Mouse (Mus musculus): ENCODE results near the gene Dirc2. TPM values are rescaled to one million over a fixed set of nuclear protein-coding genes. Genes with fewer than 3 reads are reported as not detected.
A peak's percentile ranks its signal among the peaks of the same experiment; 100 is the strongest.

The Dirc2 gene
- 10 to 100 TPM; 29.2 to 35.4 TPM for total RNA-seq (2021)
- long read RNA-seq, experiment 1, full-length matches to known transcripts = 67 of 70 reads
- long read RNA-seq, experiment 1, partial matches to known transcripts = 1 of 70 reads
- long read RNA-seq, experiment 1, other reads (novel, unspliced or antisense) = 2 of 70 reads
- long read RNA-seq, experiment 2, full-length matches to known transcripts = 65 of 73 reads
- long read RNA-seq, experiment 2, partial matches to known transcripts = 3 of 73 reads
- long read RNA-seq, experiment 2, other reads (novel, unspliced or antisense) = 5 of 73 reads

- peak; percentile 76 for DNase-seq
These were observed at the start of gene Dirc2 for GRCm38 (mm10) chr16:35768785-35769642. TSS of gene Dirc2 (minus strand) at chr16:35769356.

GRCm38 (mm10) chr16:35817255-35818089 is 48.3 kb upstream of the Dirc2 start:
- peak; percentile 76 for DNase-seq

DNA sequence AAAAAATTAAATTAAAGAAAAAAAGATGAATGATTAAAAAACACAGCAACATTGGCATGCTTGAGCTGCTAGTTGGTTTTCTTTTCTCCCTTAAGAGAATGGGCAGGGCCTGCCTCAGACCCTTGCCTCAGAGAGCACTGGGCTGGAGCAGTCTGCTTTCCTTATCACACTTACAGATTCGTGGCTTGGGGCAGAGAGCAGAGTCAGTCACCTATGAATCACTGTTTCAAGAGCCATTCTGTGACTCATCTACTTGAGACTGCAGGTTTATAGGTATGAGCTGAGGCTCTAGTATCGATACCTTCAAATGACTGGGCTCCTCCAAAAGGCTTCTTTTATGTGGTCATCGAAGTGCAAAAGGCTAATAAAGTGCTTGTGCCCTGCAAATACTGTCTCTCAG is 44.0 kb upstream of the Dirc2 start:
- DNase-seq = no peak

DNA sequence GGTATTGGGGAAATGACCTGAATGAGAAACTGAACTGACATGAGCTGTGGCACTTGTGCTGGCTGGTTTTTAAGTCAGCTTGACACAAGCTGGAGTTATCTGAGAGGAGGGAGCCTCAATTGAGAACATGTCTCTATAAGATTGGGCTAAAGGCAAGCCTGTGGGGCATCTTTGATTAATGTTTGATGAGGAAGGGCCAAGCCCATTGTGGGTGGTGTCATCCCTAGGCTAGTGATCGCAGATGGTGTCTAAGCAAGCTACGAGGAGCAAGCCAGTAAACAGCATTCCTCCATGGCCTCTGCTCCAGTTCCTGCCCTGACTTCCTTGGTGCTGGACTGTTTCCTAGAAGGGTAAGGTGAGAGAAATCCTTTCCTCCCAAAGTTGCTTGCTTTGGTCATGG is 39.7 kb upstream of the Dirc2 start:
- no peak for DNase-seq

DNA sequence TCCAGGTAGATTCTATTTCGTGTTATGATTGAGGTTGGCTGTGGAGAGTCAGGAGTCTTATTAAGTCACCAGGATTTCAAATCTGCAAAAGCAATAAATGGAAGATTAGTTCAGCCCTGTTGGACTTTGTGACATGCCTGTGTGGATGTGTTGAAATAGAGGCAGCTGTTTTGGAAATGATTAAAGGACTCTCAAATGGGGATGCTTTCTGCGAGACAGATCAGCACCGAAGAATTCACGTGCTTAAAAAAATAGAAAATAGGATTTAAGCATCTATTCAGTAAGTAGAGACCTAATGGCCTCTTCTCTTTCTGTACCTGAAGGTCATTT is 38.5 kb upstream of the Dirc2 start:
- no peak for DNase-seq

GRCm38 (mm10) chr16:35806973-35807662 is 38.0 kb upstream of the Dirc2 start:
- DNase-seq = no peak

DNA sequence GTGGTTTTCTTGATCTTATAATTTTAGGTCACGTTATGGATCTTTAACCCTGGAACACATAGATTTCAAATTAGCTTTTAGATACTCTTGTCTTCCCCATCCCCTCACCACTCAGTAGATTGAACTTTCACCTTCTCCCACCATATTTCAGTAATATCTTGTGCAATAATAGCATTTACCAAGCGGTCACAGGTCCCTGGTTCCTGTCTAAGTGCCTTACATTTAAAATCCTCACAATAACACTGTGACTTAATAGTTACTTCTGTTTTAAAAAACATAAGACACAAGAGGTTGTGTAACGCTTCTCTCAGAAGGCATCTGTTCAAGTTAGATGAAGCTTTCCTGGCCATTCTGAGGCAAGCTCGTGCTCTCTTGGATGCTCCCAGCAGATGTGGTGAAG is 34.6 kb upstream of the Dirc2 start:
- DNase-seq = no peak

DNA sequence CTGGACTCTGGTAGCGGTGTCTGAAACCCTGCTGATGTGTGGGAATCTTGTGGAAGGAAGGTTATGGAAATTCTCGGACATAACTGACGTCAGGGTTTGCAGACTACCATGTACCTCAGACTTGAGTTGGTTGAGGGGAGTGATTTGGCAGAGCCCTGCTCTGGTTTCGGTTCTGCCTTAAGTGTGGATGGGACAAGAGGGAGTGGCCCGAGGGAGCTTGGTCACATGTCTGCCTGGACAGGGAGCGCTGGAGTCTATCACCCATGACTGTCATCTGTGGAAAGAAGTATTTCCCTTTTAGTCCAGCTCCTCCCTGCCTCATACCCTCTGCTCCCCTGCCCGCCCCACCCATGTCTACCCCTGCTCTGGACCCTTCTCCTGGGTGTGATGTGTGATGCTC is 33.0 kb upstream of the Dirc2 start:
- DNase-seq = no peak

DNA sequence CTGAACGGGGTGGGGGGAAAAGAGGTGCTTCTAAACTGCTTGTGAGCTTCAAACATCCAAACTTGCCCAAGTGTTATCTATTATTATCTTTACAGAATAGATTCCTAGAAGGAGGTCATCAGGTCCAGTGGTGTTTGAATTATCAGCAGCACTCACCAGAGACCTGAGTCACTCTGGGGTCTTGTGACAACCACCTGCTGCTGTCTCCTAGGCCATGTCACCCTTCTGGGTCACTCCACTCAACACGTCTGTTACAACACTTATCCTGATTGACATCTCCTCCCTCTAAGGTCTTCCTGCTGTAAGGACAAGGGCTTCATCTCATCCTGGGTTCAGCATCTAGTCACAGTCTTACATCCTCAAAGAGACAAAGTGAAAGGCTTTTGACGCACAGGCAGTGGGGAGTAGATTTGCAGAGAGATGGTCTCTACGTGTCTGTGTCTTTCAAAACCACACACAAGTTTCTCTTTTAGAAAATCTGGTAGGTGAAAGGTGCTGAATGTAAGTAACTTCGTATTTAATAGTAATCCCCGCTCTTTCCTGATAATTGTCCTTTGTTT is 22.9 kb upstream of the Dirc2 start:
- DNase-seq = no peak

DNA sequence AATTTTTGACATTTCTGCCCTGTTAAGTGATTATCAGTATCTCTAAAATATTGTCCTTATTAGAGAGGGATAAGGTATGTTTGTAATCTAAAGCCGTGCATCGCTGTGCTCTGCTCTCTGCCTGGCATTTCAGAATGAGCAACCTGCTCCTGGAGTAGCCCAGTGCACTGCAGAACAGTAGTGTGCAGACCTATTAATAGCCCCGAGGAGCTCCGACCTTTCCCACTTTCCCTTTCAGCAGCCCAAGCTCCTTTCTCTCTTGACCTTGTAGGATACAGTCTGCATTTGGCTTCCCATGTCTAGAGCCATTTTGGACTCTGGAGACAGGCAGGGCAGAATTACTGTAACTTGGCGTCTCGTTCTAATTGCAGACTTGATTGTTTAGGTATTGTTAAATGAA is 19.2 kb upstream of the Dirc2 start:
- no peak for DNase-seq

DNA sequence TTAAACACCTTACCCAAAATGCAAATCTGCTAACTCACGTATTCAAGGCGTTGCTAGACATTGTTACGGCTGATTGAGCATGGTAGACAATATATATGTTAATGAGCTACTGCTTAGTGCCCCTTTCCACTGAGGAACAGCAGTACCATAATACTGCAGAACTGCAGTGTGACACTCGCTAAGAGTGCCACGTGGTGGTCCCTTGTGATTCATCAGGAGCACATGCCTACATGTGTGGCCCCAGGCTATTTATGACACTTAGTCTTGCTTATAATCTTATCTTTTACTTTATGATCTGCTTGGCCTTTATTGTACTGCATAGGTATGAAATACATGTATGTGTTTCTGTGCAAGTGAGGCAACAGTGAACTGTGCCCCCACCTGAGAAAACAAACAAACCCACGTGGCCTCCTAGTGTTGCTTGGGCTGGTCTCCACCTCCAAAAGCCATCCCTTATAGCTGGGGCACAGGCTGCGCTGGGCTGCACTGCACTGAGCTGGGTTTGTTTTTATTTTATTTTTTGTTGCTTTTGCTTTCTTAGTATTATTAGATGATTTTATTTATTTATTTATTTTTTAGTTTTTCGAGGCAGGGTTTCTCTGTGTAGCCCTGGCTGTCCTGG is 18.5 kb upstream of the Dirc2 start:
- DNase-seq = no peak

DNA sequence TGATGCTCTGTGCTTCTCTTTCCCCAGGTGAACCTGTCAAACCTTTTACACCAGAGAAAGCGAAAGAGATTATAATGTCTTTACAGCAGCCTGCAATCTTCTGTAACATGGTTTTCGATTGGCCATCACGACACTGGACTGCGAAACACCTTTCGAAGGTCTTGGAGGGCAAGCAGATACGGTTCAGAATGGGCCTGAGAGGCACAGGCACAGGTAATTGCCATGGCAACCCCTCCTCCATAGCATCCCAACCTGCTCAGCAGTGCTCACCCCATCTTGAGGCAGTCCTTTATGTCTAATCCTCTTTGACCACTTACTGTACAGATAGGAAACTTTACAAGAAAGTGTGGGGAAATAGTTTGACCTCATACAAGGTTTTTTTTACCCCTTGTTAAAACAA is 18.0 kb upstream of the Dirc2 start:
- DNase-seq = no peak

GRCm38 (mm10) chr16:35784134-35784725 is 15.1 kb upstream of the Dirc2 start:
- DNase-seq = no peak

- DNase-seq = no peak
These were observed 14.0 kb upstream of the Dirc2 start for GRCm38 (mm10) chr16:35783207-35783573.

- no peak for DNase-seq
These were observed 13.5 kb upstream of the Dirc2 start for GRCm38 (mm10) chr16:35782451-35783206.

DNA sequence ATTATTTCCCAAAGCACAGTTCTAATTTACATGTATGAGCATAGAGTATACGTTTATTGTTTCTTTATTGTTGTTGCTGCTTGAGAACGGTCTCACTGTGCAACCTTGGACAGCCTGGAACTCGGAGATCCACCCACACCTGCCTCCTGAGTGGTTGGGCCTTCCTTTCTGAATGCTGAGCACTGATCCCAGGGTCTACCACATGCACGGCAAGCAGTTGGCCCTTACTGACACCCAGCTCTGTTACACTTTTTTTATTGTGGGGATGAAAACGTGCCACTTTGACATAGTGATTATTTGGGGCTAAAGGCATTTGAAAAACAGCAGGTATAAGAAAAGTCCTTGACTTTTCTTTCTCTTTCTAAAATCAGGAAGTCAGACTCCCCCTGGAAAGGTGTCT is 12.5 kb upstream of the Dirc2 start:
- no peak for DNase-seq

GRCm38 (mm10) chr16:35781096-35781495 is 11.9 kb upstream of the Dirc2 start:
- no peak for DNase-seq

DNA sequence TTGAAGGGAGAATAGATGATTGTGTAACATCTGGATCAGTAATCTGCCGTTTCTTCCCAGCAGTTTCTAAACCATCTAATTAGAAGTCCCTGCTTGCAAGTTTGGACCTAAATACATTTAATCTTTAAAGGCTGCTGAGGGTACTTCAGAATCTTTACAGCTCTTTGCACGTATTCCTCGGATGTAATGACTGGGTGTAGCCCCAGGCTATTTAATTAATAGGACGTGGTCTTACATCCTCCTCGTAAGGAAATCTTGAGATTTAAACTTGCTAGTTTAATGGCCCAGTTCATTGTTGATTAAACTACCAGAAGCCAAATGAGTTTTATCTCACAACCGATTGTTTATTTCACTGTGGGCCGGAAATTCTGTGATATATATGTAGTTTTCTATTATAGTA is 10.5 kb upstream of the Dirc2 start:
- no peak for DNase-seq

DNA sequence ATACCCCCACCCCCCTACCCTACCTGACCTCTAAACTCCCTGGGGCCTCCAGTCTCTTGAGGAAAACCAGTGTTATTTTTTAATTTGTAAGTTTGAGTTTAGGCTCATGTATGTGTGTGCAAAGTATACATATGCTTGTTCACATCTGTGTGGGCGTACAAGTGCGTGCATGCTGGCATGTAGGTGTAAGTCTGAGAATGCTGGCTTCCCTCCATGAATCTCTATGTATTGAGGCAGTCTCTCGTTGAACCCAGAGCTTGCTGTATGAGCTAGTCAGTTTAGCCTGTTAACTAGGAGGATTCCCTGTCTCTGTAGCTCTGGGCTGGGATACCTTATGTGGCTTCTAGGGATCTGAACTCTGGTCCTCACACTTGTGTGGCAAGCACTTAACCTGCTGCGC is 8.6 kb upstream of the Dirc2 start:
- no peak for DNase-seq

DNA sequence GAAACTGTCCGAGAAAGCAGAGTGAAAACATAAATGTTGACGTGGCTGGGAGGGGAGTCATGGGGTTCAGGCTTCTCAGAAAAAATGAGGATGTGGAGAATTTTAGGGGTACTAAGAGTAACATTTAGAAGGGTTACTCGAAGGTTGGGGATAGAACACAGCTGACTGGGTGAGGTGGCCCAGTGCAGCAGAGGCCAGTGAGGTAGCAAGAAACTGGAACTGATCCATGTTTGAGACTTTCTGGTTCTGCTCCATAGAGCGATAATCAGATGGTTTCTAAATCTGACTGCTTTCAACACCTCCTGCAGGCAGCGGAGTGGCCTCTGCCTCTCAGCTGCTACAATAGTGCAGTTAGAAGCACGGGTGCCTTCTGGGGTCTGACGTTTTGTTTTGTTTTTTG is 7.6 kb upstream of the Dirc2 start:
- no peak for DNase-seq

GRCm38 (mm10) chr16:35775835-35776234 is 6.7 kb upstream of the Dirc2 start:
- no peak for DNase-seq
